Mouse (Mus musculus) left cerebral cortex, postnatal 14 days (tissue): ENCODE measurements around the gene Igfbp4. TPM values are rescaled to one million over a fixed set of nuclear protein-coding genes. Genes with fewer than 3 reads are reported as not detected.

Source experiments
- DNase-seq, 2 experiments: peaks; one replicate each; pipeline ENCODE4 v3.0.0; 2021 to 2022; ENCODE audit warnings: low spot score in 2 of 2, mixed read lengths in 1 of 2
- intact Hi-C: fragments of 180-260 bp; cut with DNase I; formaldehyde crosslinking; loops from one replicate; pipeline ENCODE4 v1.15.1; 2025
- total RNA-seq, 2 experiments: library from RNA; stranded (reverse); gene quantifications; 2 replicates each; pipeline ENCODE4 v1.2.3; 2021

Igfbp4 gene
- total RNA-seq, 2 experiments from 2014 or later: 98.7 to 107 TPM

DNA sequence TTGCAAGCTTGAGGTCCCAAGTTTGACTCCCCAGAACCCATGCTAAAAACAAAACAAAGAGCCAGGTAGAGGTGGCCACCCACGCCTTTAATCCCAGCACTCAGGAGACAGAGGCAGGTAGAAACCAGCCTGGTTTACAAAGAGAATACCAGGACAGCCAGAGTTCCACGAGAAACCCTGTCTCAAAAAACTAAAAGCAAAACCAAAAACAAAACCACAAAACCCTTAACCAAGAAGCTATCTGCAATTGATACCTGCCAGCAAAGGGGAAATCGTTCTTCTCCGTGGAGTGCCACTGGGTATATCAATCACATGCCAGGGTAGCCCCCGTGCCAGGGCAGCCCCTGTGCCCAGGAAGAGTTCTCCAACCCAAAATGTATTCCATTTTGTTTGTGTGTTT, 59.2 kb downstream of the Igfbp4 start:
- no peak for DNase-seq
- intact Hi-C loops: no loop called here

DNA sequence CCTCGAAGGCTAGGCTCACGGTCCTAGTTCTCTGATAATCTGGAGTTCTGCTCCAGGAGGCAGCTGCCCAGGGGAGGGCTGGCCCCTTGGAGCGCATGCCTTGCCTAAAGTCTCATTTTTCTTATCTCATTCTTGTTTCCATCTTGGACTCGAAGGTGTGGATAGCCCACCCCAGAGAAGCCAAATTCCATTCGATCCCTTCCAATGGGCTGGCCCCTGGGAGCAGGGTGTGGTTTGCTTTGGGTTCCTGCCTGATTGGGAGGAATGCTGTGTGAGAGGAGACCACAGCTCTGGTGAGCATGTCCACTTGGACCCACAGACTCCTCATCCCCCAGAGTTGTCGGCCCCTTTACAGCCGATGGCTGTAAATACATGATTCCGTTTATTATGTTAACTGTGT, 60.6 kb downstream of the Igfbp4 start:
- intact Hi-C loops: no loop called here

DNA sequence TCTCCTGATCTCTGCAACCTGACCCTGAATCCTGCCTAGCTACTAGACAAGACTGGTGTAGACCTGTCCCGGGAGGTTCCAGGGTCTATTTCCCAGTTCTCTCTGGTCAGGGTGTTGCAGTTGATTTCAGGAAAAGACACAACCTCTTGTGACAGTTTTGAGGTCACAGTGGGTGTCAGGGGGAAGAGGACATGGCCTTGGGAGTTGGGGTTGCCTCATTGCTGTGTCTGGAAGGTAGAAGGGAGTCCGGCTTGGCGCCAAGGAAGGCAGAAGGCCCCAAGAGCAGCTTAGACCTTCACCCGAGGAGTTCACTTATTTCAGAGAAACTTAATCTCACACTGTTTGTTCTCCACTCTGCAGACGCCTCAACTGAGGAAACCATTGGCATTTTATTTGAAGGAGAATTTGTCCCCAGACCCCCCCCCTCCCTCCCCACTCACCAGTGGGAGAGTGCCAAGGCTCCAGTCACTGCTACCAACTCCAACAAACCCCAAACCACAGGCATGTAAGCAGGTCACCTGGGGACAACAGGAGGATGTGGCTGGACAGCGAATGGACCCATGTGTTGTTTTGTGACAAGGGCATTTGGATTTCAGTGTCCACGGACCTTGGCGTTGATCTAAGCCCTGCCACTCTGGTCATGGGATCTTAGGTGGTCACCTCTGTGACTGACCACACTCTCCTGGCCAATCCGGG, 61.7 kb downstream of the Igfbp4 start:
- no peak for DNase-seq
- intact Hi-C loops: no loop called here

More for the DNA sequence above, 60.6 kb downstream of the Igfbp4 start:
- DNase-seq: no peak

Other genes with a start within 250 kb of the Igfbp4 start
- 100 to 1,000 TPM; 168 to 170 TPM for gene Msl1, start 245.7 kb upstream of the Igfbp4 start, total RNA-seq
- 10 to 100 TPM; 53.1 to 54.6 TPM for gene Casc3, start 236.3 kb upstream of the Igfbp4 start, total RNA-seq
- 100 to 1,000 TPM; 141 to 143 TPM for gene Rapgefl1, start 204.5 kb upstream of the Igfbp4 start, total RNA-seq
- 10 to 100 TPM; 45.5 to 45.9 TPM for gene Wipf2, start 177.6 kb upstream of the Igfbp4 start, total RNA-seq
- gene Cdc6, start 133.4 kb upstream of the Igfbp4 start, total RNA-seq: under 1 TPM; 0.47 to 0.57 TPM
- gene Rara, start 113.4 kb upstream of the Igfbp4 start, total RNA-seq: 10 to 100 TPM; 14.6 to 15.1 TPM
- 1 to 10 TPM; 2.8 to 3.1 TPM for gene Gjd3, start 58.2 kb upstream of the Igfbp4 start, total RNA-seq
- gene Top2a, start 17.1 kb upstream of the Igfbp4 start, total RNA-seq: 1 to 10 TPM; 4.1 to 4.9 TPM
- gene Tns4, start 48.1 kb downstream of the Igfbp4 start, total RNA-seq: under 1 TPM; 0.33 to 0.34 TPM
- gene Ccr7, start 113.8 kb downstream of the Igfbp4 start, total RNA-seq: not detected
- gene Smarce1, start 189.8 kb downstream of the Igfbp4 start, total RNA-seq: 10 to 100 TPM; 67.1 to 73.7 TPM
- 10 to 100 TPM; 27.7 to 30.0 TPM for gene Krt222, start 202.8 kb downstream of the Igfbp4 start, total RNA-seq
- not detected for gene Krt24, start 244.0 kb downstream of the Igfbp4 start, total RNA-seq